Mouse (Mus musculus) heart, postnatal 36 days (tissue): ENCODE measurements at regions not wholly inside any gene's neighbourhood (a gene's known extent, or its start where the extent isn't known, plus 50 kb on each side); places are given as distances from the start of the nearest gene placed in this dataset.
A peak's percentile ranks its signal among the peaks of the same experiment; 100 is the strongest.

Source experiments
- DNase-seq, 2 experiments: peaks; one replicate each; pipeline ENCODE4 v3.0.0; 2021 to 2022
- intact Hi-C: fragments of 180-260 bp; cut with DNase I; formaldehyde crosslinking; loops from one replicate; pipeline ENCODE4 v1.15.1; 2025

GRCm38 (mm10) chr2:75136618-75137017 lies 311.0 kb downstream of the Mtx2 start:
- no peak for DNase-seq
- intact Hi-C loops, result loop anchor here (1.0 to 5.0 kb wide), 6 partner anchors 79 to 451 kb away; no protein-coding TSS in a partner anchor

- DNase-seq, result peak in 1 of 2 experiments; percentile 27
- intact Hi-C loops, result loop anchor here (1.0 to 5.0 kb wide), 6 partner anchors 80 to 450 kb away; no protein-coding TSS in a partner anchor
Observed at GRCm38 (mm10) chr2:75137133-75137982, 311.8 kb downstream of the Mtx2 start.

DNA sequence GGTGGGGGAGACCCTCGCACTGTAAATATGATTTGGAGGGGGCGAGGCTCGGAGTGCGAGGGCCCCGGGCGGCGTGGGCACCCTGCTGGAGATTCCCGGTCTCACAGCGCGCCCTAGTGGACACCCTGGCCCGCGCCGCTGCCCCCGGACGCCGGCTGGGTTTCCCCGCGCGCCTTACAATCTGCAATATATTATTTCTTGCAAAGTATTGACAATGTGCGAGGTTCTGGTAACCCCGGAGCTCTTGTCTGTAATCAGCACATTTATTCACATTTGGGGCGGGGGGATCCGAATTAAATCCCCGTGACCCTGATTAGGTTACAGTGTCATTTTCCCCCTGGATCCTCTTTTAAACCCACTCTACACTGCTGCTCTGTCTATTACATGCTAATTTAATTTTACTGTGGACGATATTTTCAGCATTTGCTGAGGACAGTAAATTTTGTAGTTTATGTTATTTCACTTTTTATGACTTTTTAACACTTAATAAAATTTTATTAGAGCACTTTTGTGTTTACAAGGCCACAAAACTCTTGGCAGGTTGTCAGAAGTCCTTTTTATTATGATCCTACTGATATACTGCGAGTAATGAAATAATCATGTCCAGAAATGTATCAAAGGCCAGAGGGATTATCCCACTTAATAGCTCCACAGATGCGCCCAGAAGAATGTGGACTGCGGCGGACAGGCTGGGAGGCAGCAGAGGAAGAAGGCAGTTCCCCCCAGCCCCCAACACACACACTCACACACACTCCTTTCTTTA lies 312.6 kb downstream of the Mtx2 start:
- DNase-seq, result peak; percentile 79 to 84
- intact Hi-C loops, result loop anchor here (1.0 to 5.0 kb wide), 6 partner anchors 81 to 449 kb away; no protein-coding TSS in a partner anchor

GRCm38 (mm10) chr2:75138746-75139060 lies 313.1 kb downstream of the Mtx2 start:
- intact Hi-C loops, result loop anchor here (5.0 kb wide), 4 partner anchors 81 to 449 kb away; no protein-coding TSS in a partner anchor
- DNase-seq, result no peak

DNA sequence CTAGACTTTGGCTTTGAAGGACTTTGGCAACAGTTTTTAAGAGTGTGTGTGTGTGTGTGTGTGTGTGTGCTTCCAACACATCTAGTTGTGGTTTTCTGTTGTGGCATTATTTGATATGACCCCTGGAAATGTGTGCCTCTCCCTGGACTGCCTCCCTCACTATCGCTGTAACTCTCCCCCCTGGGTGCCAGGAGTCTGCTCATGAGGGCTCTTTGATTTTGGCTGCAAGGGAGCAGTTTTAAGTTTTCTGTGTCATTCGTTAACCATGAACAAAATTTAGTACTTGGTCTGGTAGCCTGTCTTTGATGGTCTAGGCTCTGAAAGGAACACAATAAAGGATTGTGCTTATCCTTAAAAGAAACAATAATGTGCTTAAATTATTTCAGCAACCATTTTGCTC lies 313.9 kb downstream of the Mtx2 start:
- no peak for DNase-seq

DNA sequence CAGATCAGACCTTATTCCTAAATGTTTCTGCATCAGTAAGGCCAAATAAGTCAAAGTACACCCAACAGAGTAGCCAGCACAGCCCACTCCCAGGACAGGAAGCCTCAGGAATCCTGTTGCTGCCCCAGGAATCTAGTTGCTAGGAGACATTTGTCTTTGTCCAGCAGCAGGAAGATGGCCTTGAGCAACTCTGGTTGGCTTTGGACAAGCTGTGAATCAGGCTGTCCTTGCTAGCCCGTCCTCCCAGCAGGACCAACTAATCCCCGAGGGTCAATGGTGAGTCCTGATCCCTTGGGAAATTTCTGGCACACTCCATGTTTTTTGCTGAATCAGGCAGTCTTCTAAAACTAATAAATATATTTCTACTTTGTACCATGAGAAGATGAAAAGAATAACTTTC lies 317.1 kb downstream of the Mtx2 start:
- no peak for DNase-seq
- intact Hi-C loops, result no loop called here

More for the DNA sequence above, 313.9 kb downstream of the Mtx2 start:
- intact Hi-C loops, result loop anchor here (5.0 kb wide), 4 partner anchors 82 to 448 kb away; no protein-coding TSS in a partner anchor

DNA sequence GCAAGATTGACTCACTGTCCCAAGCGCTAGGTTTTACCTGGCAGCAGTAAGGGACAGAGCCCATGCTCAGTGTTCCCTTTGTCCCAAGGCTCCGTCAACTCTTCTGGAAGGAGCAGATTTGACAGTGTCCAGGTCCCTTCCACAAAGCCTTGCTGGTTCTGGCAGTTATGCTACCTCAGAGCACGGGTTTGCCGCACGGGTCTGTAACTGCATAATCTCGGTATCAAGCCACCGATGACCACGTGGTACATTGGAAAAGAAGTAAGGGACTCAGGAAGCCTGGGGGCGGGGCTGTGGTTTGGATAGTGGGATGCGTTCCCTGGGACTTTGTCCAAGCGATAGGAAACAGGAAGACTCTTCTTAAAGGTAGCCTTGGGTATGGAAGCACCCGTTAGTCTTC lies 319.3 kb downstream of the Mtx2 start:
- no peak for DNase-seq
- intact Hi-C loops, result no loop called here

- DNase-seq, result no peak
- intact Hi-C loops, result no loop called here
Observed at GRCm38 (mm10) chr2:75146256-75146655, 320.7 kb downstream of the Mtx2 start.

GRCm38 (mm10) chr2:75147399-75147798 lies 321.8 kb downstream of the Mtx2 start:
- intact Hi-C loops, result no loop called here
- DNase-seq, result no peak

GRCm38 (mm10) chr2:75147967-75148366 lies 322.4 kb downstream of the Mtx2 start:
- intact Hi-C loops, result no loop called here
- DNase-seq, result no peak

- no peak for DNase-seq
- intact Hi-C loops, result no loop called here
Observed at GRCm38 (mm10) chr2:75149036-75149435, 323.4 kb downstream of the Mtx2 start.

DNA sequence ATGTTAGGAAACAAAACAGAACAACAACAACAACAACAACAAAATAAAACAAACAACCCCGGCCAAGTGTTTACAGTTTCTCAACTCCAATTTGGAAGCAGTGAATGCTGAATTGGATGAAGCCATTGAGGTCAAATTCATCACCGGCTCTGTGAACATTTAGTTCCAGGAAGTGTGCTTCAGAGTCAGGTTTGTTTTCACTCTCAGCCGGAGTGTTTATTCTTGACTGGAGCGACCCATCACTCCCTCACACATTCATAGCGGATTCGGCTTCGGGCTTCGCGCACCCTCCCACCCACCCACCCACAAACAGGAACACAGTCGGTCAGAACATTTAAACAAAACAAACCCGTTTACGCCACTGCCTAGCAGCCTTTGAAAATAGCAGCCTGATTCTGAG lies 324.0 kb downstream of the Mtx2 start:
- no peak for DNase-seq
- intact Hi-C loops, result no loop called here

- DNase-seq, result peak; percentile 54 to 57
- intact Hi-C loops, result loop anchor here (1.0 to 5.0 kb wide), 5 partner anchors 56 to 449 kb away; no protein-coding TSS in a partner anchor
Observed at GRCm38 (mm10) chr2:75150986-75151385, 325.4 kb downstream of the Mtx2 start.

DNA sequence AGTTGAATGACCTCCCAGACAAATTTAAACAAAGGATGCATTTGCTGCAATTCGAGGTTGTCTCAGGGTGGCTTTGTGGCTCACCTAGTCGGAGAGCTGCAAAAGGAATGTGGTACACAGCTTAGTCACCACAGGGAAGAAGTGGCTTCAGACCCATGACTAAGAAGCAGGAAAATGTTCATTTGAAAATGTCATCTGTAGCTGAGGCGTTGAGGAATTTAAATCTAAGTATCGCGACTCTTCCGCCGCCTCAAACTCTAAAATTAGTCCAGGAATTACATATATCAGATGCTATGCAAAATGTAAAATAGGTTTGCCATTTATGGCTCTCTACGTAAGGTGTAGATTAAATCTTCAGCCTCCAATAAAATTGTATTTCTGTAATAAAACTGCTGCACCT lies 325.9 kb downstream of the Mtx2 start:
- intact Hi-C loops, result loop anchor here (1.0 to 5.0 kb wide), 5 partner anchors 56 to 449 kb away; no protein-coding TSS in a partner anchor

GRCm38 (mm10) chr2:75152477-75152990 lies 326.9 kb downstream of the Mtx2 start:
- intact Hi-C loops, result loop anchor here (5.0 kb wide), 4 partner anchors 55 to 435 kb away; no protein-coding TSS in a partner anchor
- DNase-seq, result peak in 1 of 2 experiments; percentile 44

More for the DNA sequence above, 325.9 kb downstream of the Mtx2 start:
- DNase-seq, result no peak

- DNase-seq, result no peak
- intact Hi-C loops, result loop anchor here (5.0 kb wide), 4 partner anchors 53 to 433 kb away; no protein-coding TSS in a partner anchor
Observed at GRCm38 (mm10) chr2:75154448-75154847, 328.8 kb downstream of the Mtx2 start.

DNA sequence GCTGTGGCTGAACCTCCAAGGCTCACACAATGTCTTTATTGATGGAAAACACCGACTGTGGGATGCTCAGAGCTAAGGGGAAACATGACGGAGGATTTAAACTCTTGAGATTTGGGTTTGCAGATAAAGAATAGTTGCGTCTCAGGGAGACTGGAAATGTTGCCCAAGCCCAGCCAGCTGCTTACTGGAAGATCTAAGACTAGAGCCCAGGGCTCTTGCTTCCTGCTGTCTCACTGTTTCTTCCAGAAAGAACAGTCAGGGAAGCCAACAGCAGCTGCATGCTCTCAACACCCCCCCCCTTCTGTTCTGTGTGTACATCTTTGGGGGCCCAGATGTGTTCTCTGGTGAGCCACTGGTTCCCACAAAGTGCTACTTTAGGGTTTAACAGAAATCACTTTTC lies 333.0 kb downstream of the Mtx2 start:
- intact Hi-C loops, result no loop called here
- DNase-seq, result peak; percentile 44 to 48

GRCm38 (mm10) chr2:75161075-75161474 lies 335.5 kb downstream of the Mtx2 start:
- intact Hi-C loops, result no loop called here
- DNase-seq, result no peak

DNA sequence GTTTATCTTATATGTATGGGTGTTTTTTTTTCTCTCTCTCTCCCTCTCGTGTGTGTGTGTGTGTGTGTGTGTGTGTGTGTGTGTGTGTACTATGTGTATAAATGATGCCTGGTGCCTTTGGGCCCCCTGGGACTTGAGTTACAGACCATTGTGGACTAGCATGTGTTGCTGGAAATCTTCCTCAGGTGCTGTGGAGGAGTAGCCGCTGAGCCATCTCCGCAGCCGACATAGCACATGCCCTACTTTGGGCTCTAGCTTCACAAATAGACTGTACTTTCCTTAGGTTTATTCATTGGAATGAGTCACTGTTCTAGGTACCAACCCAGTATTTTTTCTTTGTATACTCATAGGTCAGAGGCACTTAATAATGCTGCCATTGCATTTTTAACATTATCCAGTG lies 339.4 kb downstream of the Mtx2 start:
- DNase-seq, result no peak
- intact Hi-C loops, result no loop called here

DNA sequence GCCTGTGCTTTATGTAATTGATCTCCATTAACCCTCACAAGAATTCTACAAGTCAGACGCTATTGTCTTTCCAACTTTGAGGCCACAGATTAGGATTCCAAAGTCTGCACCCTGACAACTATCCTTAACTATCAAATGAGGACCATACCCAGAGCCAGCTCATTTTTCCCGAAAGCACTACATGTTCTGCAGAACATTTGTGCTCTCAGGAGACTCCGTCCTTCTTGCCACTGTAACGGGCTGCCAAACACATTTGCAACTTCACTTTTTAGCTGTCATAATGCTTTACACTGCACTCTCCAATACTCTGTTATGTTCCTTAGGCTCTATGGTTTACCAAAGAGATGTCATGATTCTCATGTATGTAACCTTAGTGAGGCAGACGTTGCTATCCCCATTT lies 350.7 kb downstream of the Mtx2 start:
- intact Hi-C loops, result no loop called here
- DNase-seq, result no peak

DNA sequence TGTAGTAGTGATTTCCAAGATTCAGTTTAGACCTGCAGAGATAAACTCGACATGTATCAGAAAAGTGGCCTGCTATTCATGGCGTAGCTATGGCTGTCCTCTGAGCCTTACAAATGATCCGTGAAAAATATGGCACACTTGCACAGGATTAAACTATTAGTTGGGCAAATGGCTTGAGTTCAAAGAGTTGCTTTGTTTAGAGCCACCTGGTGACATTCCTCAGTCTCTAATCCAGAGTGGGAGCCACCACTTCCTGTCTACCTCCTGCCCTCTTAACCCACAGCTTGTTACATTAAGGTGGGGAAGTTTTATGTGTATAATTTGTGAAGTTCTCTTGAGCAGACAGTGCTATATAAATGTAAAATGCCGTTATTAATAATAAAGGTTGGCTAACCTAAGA lies 357.7 kb downstream of the Mtx2 start:
- DNase-seq, result no peak
- intact Hi-C loops, result no loop called here
